Mouse (Mus musculus) cerebellum, adult 2 months (tissue): Measurements from ENCODE around the gene Gm7980.
"Not testable (repeated sequence)": the region's sequence is repeated elsewhere in the genome, so short reads cannot be mapped to it uniquely, and the experiment has no call there.

Experiments used
- CTCF ChIP-seq: fragments of 200-500 bp; IDR thresholded peaks from 2 replicates; pipeline ENCODE4 v1.5.1; 2011; ENCODE audit warnings: low read depth, mild to moderate bottlenecking, control low read depth, low read length, moderate library complexity, borderline replicate concordance; ENCODE audit not compliant: insufficient read depth
- POLR2A ChIP-seq: fragments of 200-500 bp; IDR thresholded peaks from 2 replicates; pipeline ENCODE4 v1.6.1; 2011; ENCODE audit warnings: low read length, control low read depth, borderline replicate concordance; ENCODE audit not compliant: insufficient read depth

DNA sequence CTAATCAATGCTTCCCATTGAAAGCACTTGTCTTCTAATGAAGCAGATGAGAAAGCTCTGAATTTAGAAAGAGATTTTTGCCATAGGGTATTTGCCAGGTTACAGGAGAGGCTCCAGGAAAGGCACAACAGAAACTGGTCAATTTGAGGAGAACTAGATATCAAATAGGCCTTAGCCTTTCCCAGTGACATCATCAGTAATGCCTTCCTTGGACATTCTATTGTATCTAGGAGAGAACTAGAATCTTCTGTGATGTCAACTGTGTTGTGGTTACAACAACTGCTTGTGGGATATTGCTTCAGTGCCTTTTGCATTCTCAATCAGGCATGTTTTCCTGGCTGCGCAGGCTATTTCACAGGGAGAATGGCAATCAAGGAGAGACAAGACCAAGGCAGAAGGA lies 17.6 kb upstream of the Gm7980 start, which contains the start of gene 1700049E17Rik1:
- TF ChIP-seq CTCF, POLR2A: not testable (repeated sequence)
